Mouse (Mus musculus) inflammation-experienced regulatory T-cells, adult 6 months (primary cell): Measurements from ENCODE around the gene Vmn1r4. TPM values are rescaled to one million over a fixed set of nuclear protein-coding genes. Genes with fewer than 3 reads are reported as not detected.
A peak's percentile ranks its signal among the peaks of the same experiment; 100 is the strongest.

Experiments
- ATAC-seq: one replicate; pipeline ENCODE4 v1.8.0; 2017
- polyA plus RNA-seq, 3 experiments: library from polyadenylated mRNA; unstranded; fragments of 100-300 nt; shearing (Covaris generic); gene quantifications; one replicate each; pipeline ENCODE4 v1.2.1; 2017

Vmn1r4 gene
- polyA plus RNA-seq, 3 experiments from 2014 or later: not detected

DNA sequence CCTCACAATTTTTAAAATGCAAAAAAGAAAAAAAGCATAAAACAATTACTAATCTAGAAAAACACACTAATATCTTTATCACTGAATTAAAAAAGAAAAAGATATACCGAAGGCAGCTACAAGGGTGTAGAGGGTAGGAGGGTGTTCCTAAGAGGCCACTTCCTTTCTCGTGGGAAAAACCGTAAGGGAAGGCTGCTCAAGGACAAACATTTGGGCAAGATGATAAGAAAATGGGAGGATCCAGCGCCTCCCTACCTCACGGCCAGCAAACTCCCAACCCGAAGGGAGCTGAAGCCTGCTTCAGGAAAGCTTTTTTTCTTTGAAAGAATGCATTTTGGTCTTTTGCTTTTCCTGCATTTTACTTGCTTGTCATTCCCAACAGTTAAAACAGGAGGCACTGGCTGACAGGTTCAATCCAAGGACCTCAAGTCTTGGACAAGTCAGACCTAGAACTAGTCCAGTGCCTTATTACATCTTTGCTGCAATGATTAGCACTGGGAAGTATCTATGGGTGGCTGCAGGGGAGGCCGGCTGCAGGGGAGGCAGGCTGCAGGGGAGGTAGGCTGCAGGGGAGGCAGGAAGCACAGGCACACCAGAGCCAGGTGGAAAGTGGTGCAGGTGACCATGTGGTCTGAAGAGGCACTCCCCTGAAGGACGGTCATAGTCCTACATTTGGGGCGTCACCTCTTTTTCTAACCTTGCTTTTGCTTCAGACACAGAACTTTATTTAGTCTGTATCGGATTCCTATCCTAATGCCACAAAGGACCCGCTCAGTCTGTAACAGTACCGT lies 6.0 kb upstream of the Vmn1r4 start:
- no peak for ATAC-seq

- ATAC-seq: no peak
Measured at GRCm38 (mm10) chr6:56919330-56920044, 4.3 kb upstream of the Vmn1r4 start.

- no peak for ATAC-seq
Measured at GRCm38 (mm10) chr6:56920222-56921092, 3.4 kb upstream of the Vmn1r4 start.

DNA sequence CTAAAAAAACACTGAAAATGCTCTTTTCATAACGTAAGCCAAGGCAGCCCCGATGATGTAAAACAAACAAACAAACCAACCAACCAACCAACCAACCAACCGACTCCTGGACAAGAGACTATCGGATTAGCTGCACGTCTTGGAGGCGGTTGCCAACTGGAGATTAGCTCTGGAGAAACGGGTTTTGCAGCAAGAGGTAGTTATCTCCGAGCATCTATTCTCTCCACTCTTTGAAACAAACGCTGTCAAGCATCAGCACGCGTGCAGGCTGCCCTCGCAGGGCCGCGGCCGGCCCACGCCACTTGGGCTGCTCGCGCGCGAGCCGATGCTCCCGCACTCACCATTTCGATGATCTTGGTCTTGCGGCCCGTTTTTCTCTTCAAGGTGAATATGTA lies 487 bp upstream of the Vmn1r4 start:
- peak; percentile 5 for ATAC-seq

DNA sequence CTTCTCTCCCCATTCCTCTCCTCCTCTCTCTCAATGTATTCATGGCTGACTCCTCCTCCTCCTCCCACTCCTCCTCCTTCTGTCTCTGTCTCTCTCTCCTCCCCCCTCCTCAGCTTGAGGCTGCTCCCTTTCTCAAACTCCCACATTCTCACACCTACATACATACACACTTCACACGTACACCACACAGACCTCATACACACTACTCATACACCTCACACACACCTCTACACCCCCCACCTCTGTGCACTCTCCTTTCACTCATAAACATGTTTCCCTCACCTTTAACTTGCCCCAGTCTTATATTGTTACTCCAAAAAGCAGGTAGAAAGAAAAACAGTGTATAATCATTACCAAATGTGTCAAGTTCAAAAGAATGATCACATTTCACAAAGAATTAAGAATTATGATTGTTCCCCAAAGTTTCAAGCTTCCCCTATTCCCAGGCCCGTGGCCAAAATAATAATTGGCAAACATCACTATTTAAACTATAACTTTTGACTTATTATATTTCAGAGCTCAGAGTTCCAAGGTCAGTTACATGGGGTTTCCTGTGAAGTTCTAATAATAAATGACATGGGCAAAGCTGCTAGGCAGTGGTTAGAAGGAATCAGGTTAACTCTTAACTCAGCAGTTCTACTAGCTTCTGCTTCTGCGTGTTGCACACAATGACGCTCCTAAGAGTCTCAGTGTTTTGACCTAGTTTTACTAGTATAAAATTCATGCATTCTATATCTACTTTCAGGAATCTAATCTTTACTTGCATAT lies 8.0 kb downstream of the Vmn1r4 start:
- no peak for ATAC-seq

- peak; percentile 50 for ATAC-seq
Measured at GRCm38 (mm10) chr6:56932464-56932863, 8.6 kb downstream of the Vmn1r4 start.

DNA sequence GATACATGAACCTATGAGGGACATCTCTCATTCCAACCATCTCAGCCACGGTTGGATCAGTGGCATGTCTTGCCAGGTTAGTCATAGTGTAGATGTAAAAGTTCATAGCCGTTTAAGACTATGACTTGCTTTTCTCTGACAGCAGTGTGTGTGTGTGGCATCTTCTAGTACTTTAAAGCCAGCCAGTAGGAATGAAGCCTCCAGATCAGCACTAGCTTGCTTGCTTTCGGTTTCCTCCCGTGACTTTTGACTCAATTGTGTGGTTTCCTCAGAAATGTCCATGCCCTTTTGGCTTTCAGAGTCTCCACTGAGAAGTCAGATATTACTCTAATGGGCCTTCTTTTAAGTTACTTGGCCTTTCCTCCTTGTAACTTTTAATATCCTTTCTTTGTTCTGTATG lies 10.6 kb downstream of the Vmn1r4 start:
- no peak for ATAC-seq

- no peak for ATAC-seq
Measured at GRCm38 (mm10) chr6:56956436-56956835, 32.6 kb downstream of the Vmn1r4 start.

GRCm38 (mm10) chr6:56969973-56970372 lies 46.2 kb downstream of the Vmn1r4 start, which contains the start of gene Vmn1r5:
Gene Vmn1r5, plus strand, starts transcription at chr6:56970273.
- no peak for ATAC-seq

DNA sequence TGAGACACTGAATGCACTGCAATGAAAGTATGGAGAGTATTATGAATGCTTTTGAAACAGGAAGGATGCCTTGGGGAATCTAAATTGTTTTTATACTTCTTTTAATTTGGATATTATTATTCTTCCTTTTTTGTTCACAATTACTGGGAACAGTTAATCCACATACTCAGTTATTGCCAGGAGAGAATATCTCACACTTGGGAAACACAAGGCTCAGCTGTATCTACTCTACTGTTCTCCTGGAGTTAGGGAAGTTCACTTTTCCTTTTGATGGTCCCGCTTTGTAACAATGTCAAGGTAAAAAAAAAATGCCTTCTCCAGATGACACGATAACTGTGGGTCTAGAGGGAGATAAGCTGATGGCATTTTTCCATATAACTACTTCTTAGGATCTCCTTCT lies 73.1 kb downstream of the Vmn1r4 start, which contains the start of gene Vmn1r6:
Gene Vmn1r6 (plus strand): TSS at position 301 of the 400 bp plus-strand sequence.
- no peak for ATAC-seq

Other genes with a start within 250 kb of the Vmn1r4 start
- gene Lsm5, start 219.3 kb upstream of the Vmn1r4 start, polyA plus RNA-seq: 100 to 1,000 TPM in 2 of 3 experiments, 10 to 100 TPM in 1; 96.8 to 211 (median 126) TPM
- 10 to 100 TPM; 10.5 to 13.6 (median 10.8) TPM for gene Avl9, start 209.1 kb upstream of the Vmn1r4 start, polyA plus RNA-seq
- 10 to 100 TPM; 15.7 to 24.7 (median 22.9) TPM for gene Kbtbd2, start 126.2 kb upstream of the Vmn1r4 start, polyA plus RNA-seq
- not detected for gene Fkbp9, start 92.0 kb upstream of the Vmn1r4 start, polyA plus RNA-seq
- gene Nt5c3, start 83 bp upstream of the Vmn1r4 start, polyA plus RNA-seq: 10 to 100 TPM; 55.7 to 77.7 (median 57.7) TPM
- gene Vmn1r5, start 46.3 kb downstream of the Vmn1r4 start, polyA plus RNA-seq: not detected
- gene Vmn1r6, start 73.2 kb downstream of the Vmn1r4 start, polyA plus RNA-seq: not detected
- not detected for gene Vmn1r7, start 101.3 kb downstream of the Vmn1r4 start, polyA plus RNA-seq
- not detected for gene Vmn1r8, start 108.3 kb downstream of the Vmn1r4 start, polyA plus RNA-seq
- gene Vmn1r9, start 142.8 kb downstream of the Vmn1r4 start, polyA plus RNA-seq: not detected
- not detected for gene Vmn1r10, start 185.4 kb downstream of the Vmn1r4 start, polyA plus RNA-seq
- gene Vmn1r11, start 209.4 kb downstream of the Vmn1r4 start, polyA plus RNA-seq: not detected
- not detected for gene Vmn1r12, start 232.9 kb downstream of the Vmn1r4 start, polyA plus RNA-seq